Mouse (Mus musculus): ENCODE results near the gene Wdr46.

Gene Wdr46

DNA sequence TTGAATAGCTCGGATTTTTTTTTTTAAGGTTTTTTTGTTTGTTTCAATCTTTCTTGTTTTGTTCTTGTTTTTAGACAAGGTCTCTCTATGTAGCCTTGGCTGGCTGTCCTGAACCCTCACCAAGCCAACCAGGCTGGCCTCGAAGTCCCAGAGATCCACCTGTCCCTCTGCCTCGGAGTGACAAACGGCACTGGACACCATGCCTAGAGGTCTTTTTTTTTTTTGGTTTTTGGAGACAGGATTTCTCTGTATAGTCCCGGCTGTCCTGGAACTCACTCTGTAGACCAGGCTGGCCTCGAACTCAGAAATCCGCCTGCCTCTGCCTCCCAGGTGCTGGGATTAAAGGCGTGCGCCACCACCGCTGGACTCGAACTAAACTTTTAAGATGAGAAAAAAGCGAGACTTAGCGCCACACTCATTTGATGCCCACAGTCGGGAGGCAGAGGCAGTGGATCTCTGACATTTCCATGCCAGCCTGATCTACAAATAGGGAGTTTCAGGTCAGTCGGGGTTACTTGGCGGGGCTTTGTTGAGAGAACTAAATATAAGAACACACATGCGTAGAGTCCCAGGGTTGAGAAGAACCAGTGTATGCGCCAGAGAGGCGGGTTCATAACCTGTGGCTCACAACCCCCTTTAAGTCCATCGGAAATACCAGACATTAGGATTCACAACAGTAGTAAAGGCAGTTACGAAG, 12.1 kb upstream of the Wdr46 start:
- in situ Hi-C loops (cut with MboI; ENCODE audit: low sequenced_read_pairs), result no loop called here

DNA sequence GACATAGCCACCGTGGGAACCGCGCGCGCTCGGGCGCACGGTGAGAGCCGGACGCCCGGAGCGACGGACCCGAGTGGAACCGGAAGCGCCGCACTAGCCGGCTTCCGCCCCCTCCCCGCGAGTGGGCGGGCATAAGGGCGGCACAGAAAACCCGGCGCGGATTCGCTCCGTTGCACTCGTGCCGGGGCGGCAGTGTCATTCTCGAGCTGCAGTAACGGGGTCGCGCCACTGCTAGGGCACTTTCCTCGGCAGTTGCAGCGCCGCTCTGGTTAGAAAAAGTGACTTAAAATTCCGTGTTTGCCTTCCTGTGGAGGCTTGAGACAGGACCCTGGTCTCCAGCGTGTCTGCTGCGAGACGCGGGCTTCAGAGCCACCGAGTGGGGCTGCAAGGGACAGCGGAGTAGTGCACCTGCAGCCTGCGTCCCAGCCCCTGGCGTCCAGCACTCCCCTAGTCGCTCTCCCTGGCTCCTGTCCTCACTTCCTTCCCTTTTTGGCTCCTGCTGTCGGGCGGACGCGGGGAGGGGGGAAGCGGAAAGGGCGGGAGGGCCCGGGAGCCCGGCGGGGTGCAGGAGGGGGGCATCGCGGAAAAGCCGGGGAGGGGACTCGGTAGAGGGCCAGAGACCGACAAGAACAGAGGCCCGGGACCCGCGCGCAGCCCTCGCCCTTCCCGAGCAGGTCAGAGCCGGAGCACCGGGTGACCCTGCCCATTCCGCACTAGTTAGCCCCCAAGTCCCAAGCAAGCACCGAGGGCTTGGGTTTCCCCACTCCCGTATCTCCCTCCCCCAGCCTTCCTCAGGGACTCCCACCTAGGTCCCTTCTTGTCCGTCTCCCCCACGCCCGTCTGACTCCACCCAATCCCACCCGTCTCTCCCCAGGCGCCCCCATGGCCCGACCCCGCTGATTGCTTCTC, 10.8 kb upstream of the Wdr46 start, which contains the start of gene Rgl2:
Gene Rgl2 (plus strand): TSS at position 173 of the 909 bp plus-strand sequence.
- in situ Hi-C loops (cut with MboI; ENCODE audit: low sequenced_read_pairs), result no loop called here

DNA sequence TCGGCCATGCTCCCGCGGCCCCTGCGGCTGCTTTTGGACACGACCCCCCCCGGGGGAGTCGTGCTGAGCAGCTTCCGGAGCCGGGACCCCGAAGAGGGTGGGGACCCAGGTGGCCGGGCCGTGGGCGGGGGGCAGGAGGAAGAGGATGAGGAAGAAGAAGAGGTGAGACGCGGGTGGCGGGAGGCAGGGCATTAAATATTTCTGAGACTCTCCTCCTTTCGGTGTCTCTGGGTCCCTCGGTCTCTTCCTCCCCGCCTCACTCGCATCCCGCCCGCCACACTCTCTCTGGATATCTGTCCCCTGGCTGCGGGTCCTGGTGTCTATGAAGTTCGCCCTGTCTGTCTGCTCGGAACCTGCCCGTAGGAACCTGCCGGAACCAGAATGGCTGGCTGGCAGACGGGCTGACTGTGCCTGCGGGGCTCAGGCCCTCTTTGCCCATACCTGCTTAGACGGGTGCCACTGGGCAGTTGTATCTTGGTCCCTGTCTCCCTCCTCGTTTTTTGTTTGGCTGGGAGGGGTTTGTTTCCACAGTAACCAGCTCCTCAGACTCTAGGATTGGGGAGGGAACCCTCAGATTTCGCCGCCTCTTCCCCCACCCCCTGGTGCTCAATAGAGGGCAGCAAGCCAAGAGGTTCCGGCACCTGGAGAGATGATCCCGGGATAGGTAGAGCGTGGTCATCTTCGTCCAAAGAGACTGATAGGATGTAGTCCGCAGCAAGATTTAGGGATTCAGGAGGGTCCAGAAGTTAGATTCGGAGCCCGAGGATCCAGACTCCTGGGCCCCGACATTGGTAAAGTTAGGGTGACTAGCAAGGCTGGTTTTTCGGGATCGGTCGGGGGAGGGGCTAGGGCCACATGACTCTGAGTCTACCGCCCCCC, 9.9 kb upstream of the Wdr46 start:
- in situ Hi-C loops (cut with MboI; ENCODE audit: low sequenced_read_pairs), result no loop called here

DNA sequence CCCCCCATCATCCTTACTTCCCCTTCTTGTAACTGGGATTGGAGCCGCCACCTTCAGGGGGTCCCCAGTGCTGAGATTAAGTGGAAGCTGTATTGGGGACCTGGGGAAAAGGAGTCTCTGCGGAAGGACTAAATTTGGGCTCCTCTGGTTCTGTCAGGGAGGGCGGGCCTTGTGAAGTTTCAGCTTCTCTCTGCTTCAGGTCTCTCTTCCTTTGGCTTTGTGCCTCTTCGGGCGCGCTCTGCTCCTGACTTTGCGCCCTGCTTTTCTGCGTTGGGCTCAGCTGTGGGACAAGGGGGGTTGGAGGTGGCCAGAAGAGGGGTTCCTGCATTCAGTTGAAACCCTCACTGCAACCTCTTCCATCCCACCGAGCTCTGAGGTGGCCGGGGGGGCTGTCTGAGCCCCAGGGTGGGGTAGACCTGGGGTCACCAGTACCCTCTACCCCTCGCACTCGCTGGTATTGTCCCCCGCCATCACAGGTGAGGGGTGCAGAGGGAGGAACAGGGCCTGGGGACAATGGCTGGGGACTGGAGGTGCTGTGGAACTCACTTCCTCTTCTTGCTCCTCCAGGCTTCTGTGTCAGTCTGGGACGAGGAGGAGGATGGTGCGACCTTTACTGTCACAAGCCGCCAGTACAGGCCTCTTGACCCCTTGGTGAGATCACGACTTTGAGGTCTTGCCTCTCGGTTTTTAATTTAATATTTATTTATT, 9.1 kb upstream of the Wdr46 start:
- in situ Hi-C loops (cut with MboI; ENCODE audit: low sequenced_read_pairs), result no loop called here

DNA sequence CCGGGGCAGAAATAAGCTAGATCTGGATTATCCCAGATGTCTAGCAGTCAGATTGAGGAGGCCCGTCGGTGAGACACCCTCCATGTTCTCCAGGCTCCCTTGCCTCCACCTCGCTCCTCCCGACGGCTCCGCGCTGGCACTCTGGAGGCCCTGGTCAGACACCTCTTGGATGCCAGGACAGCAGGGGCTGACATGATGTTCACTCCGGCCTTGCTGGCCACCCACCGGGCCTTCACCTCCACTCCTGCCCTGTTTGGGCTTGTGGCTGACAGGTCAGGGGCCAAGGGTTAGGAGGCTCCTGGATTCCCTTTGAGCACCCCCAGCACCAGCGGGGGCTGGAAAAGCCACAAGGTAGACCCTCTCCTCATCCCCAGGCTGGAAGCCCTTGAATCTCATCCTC, 8.5 kb upstream of the Wdr46 start:
- in situ Hi-C loops (cut with MboI; ENCODE audit: low sequenced_read_pairs), result no loop called here

DNA sequence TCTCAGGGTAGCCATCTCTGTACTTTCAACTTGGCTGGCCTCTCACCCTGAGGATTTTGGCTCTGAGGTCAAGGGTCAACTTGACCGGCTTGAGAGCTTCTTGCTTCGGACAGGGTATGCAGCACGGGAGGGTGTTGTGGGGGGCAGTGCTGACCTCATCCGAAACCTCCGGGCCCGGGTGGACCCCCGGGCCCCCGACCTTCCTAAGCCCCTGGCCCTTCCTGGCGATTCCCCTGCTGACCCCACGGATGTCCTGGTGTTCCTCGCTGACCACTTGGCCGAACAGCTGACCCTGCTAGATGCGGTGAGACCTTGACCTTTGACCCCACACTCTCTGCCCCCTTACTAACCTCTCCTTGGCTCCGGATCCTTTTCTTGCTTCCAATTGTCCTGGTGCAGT, 8.0 kb upstream of the Wdr46 start:
- in situ Hi-C loops (cut with MboI; ENCODE audit: low sequenced_read_pairs), result no loop called here

DNA sequence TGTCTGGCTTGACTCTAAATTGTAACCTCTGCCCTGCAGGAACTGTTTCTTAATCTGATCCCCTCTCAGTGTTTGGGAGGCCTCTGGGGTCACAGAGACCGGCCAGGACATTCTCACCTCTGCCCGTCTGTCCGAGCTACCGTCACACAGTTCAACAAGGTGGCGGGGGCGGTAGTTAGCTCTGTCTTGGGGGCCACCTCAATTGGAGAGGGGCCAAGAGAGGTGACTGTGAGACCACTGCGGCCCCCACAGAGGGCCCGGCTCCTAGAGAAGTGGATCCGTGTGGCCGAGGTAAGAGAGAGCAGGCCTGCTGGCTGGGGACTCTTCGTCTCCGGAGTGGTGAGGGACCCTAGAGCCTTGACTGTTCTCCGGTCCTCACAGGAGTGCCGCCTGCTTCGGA, 7.5 kb upstream of the Wdr46 start:
- in situ Hi-C loops (cut with MboI; ENCODE audit: low sequenced_read_pairs), result no loop called here

DNA sequence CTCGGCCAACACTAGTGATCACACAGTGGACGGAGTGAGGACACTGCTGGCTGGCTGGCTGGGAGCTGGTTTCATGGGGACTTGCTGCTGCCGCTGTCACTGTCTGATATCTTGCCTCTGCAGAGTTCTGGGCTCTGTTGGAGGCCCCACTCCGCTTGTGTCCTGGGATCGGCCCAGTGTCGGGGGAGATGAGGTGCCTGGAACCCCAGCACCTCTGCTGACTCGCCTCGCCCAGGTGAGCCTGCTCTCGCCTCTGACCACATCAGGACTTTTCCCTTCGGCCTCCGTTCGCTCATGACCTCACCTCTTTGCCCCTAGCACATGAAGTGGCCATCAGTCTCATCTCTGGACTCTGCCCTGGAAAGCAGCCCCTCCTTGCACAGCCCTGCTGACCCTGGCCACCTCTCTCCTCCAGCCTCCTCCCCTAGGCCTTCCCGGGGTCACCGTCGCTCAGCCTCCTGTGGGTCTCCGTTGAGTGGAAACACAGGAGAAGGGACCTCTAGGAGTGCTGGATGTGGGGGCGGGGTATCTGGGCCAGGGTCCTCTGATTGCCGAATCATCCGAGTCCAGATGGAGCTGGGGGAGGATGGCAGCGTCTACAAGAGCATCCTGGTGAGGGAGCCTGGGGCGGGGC, 4.9 kb upstream of the Wdr46 start:
- in situ Hi-C loops (cut with MboI; ENCODE audit: low sequenced_read_pairs), result no loop called here

DNA sequence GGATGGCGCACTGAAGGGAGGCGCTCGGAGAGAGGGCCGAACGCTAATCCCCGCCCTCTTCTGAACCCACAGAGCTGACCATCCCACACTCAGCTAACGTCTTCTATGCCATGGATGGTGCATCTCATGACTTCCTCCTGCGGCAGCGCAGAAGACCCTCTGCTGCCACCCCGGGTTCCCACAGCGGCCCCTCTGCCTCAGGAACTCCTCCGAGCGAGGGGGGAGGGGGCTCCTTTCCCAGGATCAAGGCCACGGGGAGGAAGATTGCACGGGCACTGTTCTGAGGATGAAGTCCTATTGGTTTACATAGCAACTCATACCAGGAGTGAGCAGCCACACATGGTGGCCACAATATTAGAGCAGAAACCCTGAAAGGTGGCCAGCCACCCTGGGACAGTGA, 3.5 kb upstream of the Wdr46 start:
- in situ Hi-C loops (cut with MboI; ENCODE audit: low sequenced_read_pairs), result no loop called here

DNA sequence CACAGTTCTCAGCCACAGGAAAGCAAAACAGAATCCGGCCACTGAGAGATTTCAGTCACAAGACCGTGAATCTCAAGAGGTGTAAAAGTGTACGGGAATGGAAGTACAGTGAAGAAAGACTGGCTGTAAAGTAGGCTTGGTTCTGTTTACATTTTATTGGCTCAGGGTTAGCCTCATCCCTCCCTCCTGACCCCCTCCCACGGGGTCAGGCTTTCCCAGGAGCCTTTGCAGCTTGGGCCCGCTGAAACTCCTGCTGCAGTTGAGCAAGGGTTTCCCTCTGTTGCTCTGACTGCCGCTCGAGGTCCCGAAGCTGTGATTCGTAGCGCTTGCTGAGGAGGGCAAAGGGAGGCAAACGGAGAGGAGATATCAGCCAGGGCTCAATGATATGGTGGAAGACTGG, 1.7 kb upstream of the Wdr46 start:
- in situ Hi-C loops (cut with MboI; ENCODE audit: low sequenced_read_pairs), result no loop called here

DNA sequence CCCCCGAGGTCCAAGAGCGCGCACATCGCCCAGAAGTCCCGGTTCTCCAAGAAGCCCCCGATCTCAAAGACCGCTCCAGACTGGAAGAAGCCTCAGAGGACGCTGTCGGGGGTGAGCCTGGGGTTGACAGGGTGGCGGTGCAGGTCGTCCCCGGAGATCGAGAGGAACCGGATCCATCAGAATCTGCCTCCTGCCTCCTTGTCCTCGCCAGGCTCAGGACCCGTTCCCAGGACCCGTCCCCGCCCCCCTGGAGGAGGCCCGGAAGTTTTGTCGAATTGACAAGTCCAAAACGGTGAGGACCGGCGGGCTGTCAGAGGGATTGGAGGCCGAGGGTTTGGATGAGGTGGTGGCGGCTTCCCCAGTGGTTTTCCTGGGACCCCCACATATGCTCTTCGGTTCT, 521 bp downstream of the Wdr46 start:
- in situ Hi-C loops (cut with MboI; ENCODE audit: low sequenced_read_pairs), result no loop called here

DNA sequence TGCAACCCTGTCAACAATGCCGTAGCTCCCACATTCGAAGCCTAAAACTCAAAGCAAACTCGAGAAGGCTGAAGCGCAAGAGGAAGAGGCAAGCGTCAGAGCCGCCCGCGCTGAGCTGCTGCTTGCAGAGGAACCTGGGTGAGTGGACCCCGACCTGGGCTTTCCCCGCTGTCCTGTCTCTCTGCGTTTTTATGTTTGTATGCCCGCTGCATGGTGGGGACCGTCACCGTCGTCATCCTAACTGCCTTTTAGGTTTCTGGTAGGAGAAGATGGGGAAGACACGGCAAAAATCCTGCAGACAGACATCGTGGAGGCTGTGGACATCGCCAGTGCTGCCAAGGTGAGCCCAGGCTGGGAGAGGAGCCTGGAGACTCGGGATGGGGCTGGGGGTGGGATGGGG, 921 bp downstream of the Wdr46 start:
- in situ Hi-C loops (cut with MboI; ENCODE audit: low sequenced_read_pairs), result no loop called here

DNA sequence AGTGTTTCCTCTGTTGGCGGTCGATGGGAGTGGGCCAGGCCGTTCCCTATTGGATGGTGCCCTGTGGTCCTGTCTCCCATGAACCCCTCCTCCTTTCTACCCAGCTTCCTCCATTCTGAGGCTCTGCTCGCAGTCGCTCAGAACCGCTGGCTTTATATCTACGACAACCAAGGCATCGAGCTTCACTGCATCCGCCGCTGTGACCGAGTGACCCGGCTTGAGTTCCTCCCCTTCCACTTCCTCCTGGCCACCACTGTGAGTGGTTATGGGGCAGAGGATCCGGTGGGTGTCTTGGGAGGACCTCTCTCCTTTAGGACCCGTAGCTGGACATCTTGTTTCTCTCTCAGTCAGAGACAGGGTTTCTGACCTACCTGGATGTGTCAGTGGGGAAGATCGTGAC, 3.0 kb downstream of the Wdr46 start:
- in situ Hi-C loops (cut with MboI; ENCODE audit: low sequenced_read_pairs), result no loop called here

DNA sequence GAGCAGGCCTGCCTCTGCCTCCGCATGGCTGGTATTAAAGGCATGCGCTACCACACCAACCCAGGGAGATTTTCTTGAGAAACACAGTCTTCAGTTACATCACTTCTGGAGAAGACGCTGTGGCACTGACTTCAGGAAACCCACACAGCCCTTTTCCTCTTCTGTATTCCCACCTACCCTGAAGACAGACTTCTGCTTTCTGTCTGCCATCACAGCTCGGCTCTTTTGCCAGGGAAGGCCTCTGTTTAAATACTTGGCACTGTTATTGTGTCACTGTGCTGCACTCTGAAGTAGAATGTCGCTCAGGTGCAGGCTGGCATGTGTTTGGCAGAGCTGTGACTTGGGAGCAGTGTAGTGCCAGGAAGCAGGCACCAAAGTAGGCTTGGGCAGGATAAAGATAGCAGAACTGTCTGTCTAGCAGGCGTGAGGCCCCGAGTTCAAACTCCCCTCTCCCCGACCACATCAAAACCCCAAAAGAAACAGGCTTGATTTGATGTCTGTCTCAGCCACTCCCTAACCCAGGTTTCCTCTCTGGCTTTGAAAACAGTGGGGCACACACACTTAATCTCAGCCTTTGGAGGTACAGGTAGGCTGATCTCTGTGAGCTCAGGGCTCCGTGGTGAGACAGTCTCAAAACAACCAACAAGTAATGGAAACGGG, 7.1 kb downstream of the Wdr46 start:
- in situ Hi-C loops (cut with MboI; ENCODE audit: low sequenced_read_pairs), result no loop called here

DNA sequence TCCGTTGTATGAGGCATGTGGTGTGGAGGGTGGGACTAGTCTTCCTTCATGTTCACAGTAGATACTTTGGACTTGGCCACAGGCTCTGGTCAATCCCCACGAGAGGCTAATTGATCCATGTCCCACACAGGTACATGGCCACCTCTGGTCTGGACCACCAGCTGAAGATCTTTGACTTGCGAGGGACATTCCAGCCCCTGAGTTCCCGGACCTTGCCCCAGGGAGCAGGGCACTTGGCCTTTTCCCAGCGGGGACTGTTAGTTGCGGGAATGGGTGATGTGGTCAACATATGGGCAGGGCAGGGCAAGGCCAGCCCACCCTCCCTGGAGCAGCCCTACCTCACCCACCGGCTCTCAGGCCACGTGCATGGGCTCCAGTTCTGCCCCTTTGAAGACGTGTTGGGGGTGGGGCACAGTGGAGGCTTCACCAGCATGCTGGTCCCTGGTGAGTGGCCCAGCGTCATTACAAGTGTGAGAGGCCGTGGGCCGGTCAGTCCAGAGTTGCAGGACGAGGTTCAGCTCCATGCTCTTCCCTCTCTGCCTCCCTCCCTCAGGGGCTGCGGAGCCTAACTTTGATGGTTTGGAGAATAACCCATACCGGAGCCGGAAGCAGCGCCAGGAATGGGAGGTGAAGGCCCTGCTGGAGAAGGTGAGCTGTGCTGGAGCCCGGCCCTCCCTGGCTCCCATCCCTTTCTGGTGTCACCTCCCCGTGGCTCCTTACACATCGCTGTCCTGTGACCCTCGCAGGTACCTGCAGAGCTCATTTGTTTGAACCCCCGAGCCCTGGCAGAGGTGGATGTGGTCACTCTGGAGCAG, 7.8 kb downstream of the Wdr46 start:
- in situ Hi-C loops (cut with MboI; ENCODE audit: low sequenced_read_pairs), result no loop called here

DNA sequence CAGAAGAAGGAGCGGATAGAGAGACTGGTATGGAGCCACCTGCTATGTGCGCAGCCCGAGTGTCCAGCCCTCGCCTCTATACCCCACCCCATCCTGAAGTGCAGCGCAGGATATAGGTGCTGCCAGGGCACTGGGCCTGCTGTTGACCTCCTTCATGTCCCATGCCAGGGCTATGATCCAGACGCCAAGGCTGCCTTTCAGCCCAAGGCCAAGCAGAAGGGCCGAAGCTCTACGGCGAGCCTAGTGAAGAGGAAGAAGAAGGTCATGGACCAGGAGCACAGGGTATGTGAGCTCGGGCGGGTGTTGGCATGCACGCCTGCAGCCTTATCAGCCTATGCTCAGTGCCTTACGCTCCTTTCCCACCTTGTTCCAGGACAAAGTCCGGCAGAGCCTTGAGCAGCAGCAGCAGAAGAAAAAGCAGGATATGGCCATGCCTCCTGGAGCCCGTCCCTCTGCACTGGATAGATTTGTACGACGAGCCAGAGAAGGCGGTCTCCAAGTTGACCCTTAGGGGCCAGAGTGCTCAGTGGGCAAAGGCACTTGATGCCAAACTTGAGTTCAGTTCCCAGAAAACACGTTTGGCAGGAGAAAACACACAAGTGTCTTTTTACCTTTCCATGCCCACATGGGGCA, 8.6 kb downstream of the Wdr46 start:
- in situ Hi-C loops (cut with MboI; ENCODE audit: low sequenced_read_pairs), result no loop called here

DNA sequence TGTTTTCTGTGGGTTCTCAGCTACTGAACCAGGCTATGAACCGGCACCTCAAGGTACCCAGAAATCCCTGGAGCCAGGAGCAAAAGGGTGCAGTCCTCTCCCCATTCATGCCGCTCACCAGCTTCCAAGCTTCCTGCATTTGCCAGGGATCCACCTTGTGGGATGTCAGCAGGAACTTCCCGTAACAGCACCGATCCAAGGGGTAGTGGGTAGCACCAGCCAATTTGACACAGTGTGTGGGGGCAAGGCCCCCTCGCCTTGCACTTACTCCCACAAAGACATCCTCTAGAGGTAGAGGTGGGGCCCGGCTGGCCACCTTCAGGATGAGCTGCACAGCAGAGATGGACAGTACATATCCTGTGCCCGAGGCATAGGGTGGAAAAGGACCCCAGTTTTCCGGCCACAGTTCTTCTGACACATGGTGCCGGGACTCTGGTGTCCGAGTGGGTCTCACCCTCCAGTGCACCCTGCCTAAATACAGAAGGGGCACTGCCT, 9.7 kb downstream of the Wdr46 start:
- in situ Hi-C loops (cut with MboI; ENCODE audit: low sequenced_read_pairs), result no loop called here

Data from CH12F3 (cell line).